Mouse (Mus musculus) bone marrow, adult 2 months (tissue): ENCODE results near the gene Fam219b.

ENCODE experiments used
- CTCF ChIP-seq: fragments of 200-500 bp; IDR thresholded peaks from 2 replicates; pipeline ENCODE4 v1.5.1; 2011; ENCODE audit warnings: low read length, control low read depth; ENCODE audit not compliant: control insufficient read depth, insufficient read depth
- POLR2A ChIP-seq: fragments of 200-500 bp; IDR thresholded peaks from 2 replicates; pipeline ENCODE4 v1.6.1; 2011; ENCODE audit warnings: low read depth, mild to moderate bottlenecking, control low read depth, low read length, borderline replicate concordance; ENCODE audit not compliant: control insufficient read depth

DNA sequence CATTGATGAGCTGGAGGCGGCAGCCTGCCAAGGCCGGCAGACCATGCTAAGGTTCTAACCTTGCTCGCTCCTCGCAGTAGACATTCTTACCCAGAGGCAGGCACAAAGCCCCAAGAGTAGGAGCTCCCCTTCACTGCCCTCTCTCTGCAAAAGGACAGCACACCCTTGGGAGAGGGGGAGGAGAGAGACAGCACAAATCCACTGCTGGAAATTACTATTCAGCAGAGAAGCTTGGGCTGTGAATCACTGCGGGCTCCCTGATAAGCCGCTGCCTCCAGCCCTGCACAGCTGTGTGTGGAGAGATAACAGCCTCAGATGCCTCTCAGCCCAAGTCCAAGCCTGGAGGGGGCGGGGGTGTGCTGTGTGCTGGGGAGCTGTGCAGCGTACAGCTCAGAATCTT lies 31.6 kb upstream of the Fam219b start:
- TF ChIP-seq CTCF (no peak), POLR2A (no peak)
